Mouse (Mus musculus) B cell, adult 2 months (primary cell): ENCODE data around the gene Gap43.
A peak's percentile ranks its signal among the peaks of the same experiment; 100 is the strongest.
"Not testable (repeated sequence)": the region's sequence is repeated elsewhere in the genome, so short reads cannot be mapped to it uniquely, and the experiment has no call there.

Experiments used
- DNase-seq, 2 experiments: peaks; one replicate each; pipeline ENCODE4 v3.0.0; 2022

The Gap43 gene

GRCm38 (mm10) chr16:42294056-42294455 lies 46.4 kb downstream of the Gap43 start:
- DNase-seq, result no peak

- DNase-seq, result no peak
Observed at GRCm38 (mm10) chr16:42291572-42291971, 48.9 kb downstream of the Gap43 start.

GRCm38 (mm10) chr16:42284005-42284404 lies 56.4 kb downstream of the Gap43 start:
- no peak for DNase-seq

GRCm38 (mm10) chr16:42277713-42278112 lies 62.7 kb downstream of the Gap43 start:
- DNase-seq, result no peak

- DNase-seq, result no peak
Observed at GRCm38 (mm10) chr16:42277268-42277667, 63.2 kb downstream of the Gap43 start.

GRCm38 (mm10) chr16:42276216-42277141 lies 64.0 kb downstream of the Gap43 start:
- DNase-seq, result peak; percentile 57 to 60

GRCm38 (mm10) chr16:42275518-42276215 lies 64.8 kb downstream of the Gap43 start:
- DNase-seq, result no peak

- DNase-seq, result no peak
Observed at GRCm38 (mm10) chr16:42271213-42271612, 69.2 kb downstream of the Gap43 start.

GRCm38 (mm10) chr16:42269587-42269967 lies 70.9 kb downstream of the Gap43 start:
- no peak for DNase-seq

GRCm38 (mm10) chr16:42268843-42269586 lies 71.4 kb downstream of the Gap43 start:
- DNase-seq, result no peak

GRCm38 (mm10) chr16:42265185-42265584 lies 75.3 kb downstream of the Gap43 start:
- DNase-seq, result no peak

- no peak for DNase-seq
Observed at GRCm38 (mm10) chr16:42262935-42263542, 77.4 kb downstream of the Gap43 start.

- no peak for DNase-seq
Observed at GRCm38 (mm10) chr16:42255693-42256092, 84.8 kb downstream of the Gap43 start.

- DNase-seq, result no peak
Observed at GRCm38 (mm10) chr16:42255222-42255621, 85.2 kb downstream of the Gap43 start.

- no peak for DNase-seq
Observed at GRCm38 (mm10) chr16:42252252-42252651, 88.2 kb downstream of the Gap43 start.

- not testable (repeated sequence) for DNase-seq
Observed at GRCm38 (mm10) chr16:42244121-42244520, 96.3 kb downstream of the Gap43 start.

GRCm38 (mm10) chr16:42231306-42231705 lies 109.1 kb downstream of the Gap43 start:
- DNase-seq, result no peak
